Mouse (Mus musculus): Measurements from ENCODE around the gene Lcp1.

GRCm38 (mm10) chr14:75136119-75136966 is 5.4 kb downstream of the Lcp1 start:
- TF ChIP-seq CTCF (IDR thresholded peaks at IDR 0.05; ENCODE audit: control insufficient read depth, insufficient read depth, insufficient read length), result no peak
- no peak for TF ChIP-seq CEBPB (IDR thresholded peaks at IDR 0.05; ENCODE audit: low read depth)
- TF ChIP-seq MYOD1 (IDR thresholded peaks at IDR 0.05; ENCODE audit: control insufficient read depth, insufficient read length, low read depth), result no peak
- no peak for TF ChIP-seq MAX (IDR thresholded peaks at IDR 0.05)
- no peak for TF ChIP-seq USF1 (IDR thresholded peaks at IDR 0.05; ENCODE audit: low read depth)
- TF ChIP-seq MYOG (IDR thresholded peaks at IDR 0.05; ENCODE audit: control insufficient read depth, extremely low read depth, insufficient read length), result no peak
- TF ChIP-seq FOSL1 (IDR thresholded peaks at IDR 0.05; ENCODE audit: insufficient read depth, low read length, poor library complexity, severe bottlenecking), result no peak

All from C2C12 (cell line).